Mouse (Mus musculus) embryonic fibroblast, embryonic 13.5 days (primary cell): ENCODE measurements around the gene Sema6c. TPM values are rescaled to one million over a fixed set of nuclear protein-coding genes. Genes with fewer than 3 reads are reported as not detected.
"Not testable (repeated sequence)": the region's sequence is repeated elsewhere in the genome, so short reads cannot be mapped to it uniquely, and the experiment has no call there.

Experiments used
- H3K27ac ChIP-seq: 2 replicates; pipeline ENCODE4 v1.5.1; 2012; ENCODE audit warnings: low read length, control low read depth, inconsistent platforms; ENCODE audit not compliant: insufficient read depth
- H3K4me1 ChIP-seq: 2 replicates; pipeline ENCODE4 v1.6.1; 2011; ENCODE audit warnings: low read length; ENCODE audit not compliant: control insufficient read depth, insufficient read depth
- H3K4me3 ChIP-seq: 2 replicates; pipeline ENCODE4 v1.5.1; 2011; ENCODE audit warnings: mild to moderate bottlenecking, control low read depth, low read length; ENCODE audit not compliant: insufficient read depth
- CTCF ChIP-seq: IDR thresholded peaks from 2 replicates; pipeline ENCODE4 v1.5.1; 2011; ENCODE audit warnings: mild to moderate bottlenecking, control low read depth, low read length, moderate library complexity, borderline replicate concordance; ENCODE audit not compliant: insufficient read depth
- POLR2A ChIP-seq: IDR thresholded peaks from 2 replicates; pipeline ENCODE4 v1.6.1; 2011; ENCODE audit warnings: low read depth, mild to moderate bottlenecking, control low read depth, low read length, moderate library complexity
- polyA plus RNA-seq: library from polyadenylated mRNA; stranded (reverse); fragments of >200 nt; gene quantifications from 2 replicates; pipeline ENCODE4 v1.2.4, GENCODE M21; 2011; ENCODE audit warnings: low read depth; ENCODE audit not compliant: missing spikeins, insufficient read length

Gene Sema6c
- 5.9 and 8.6 TPM in 2 replicates for polyA plus RNA-seq

- Histone ChIP-seq H3K4me1 (peaks cover 6% of the 10 kb centered on the region), H3K4me3 (peak within 1 kb of the TSS; percentile 70), H3K27ac (no peak within 1 kb of the TSS)
- TF ChIP-seq POLR2A: peak; percentile 84
- TF ChIP-seq CTCF: no peak
These were observed at the start of gene Sema6c for GRCm38 (mm10) chr3:95159987-95160963. Gene Sema6c (plus strand): TSS chr3:95160457.

- peak; percentile 62 for TF ChIP-seq POLR2A
- TF ChIP-seq CTCF: no peak
- peak within 1 kb of the TSS; percentile 79 for H3K4me3 ChIP-seq
- peak within 1 kb of the TSS; percentile 81 for H3K27ac ChIP-seq
- peaks cover 3% of the 10 kb centered on the region for H3K4me1 ChIP-seq
These were observed 49.1 kb upstream of the Sema6c start, which contains the start of gene Vps72 for GRCm38 (mm10) chr3:95110911-95111726. Gene Vps72 (plus strand): TSS chr3:95111022.

GRCm38 (mm10) chr3:95112760-95113159 is 47.5 kb upstream of the Sema6c start:
- peaks cover 7% of the 10 kb centered on the region for H3K4me1 ChIP-seq
- TF ChIP-seq CTCF: no peak
- no peak for TF ChIP-seq POLR2A

GRCm38 (mm10) chr3:95117751-95118150 is 42.5 kb upstream of the Sema6c start:
- 0 out of 2 replicates have a peak overlapping the region, but pooled peaks have one; percentile 1 for H3K27ac ChIP-seq
- no peak for TF ChIP-seq CTCF
- no peak for TF ChIP-seq POLR2A
- H3K4me3 ChIP-seq: no peak overlapping the region
- H3K4me1 ChIP-seq: peaks cover 7% of the 10 kb centered on the region

More at GRCm38 (mm10) chr3:95112760-95113159, 47.5 kb upstream of the Sema6c start:
- no peak overlapping the region for H3K4me3 ChIP-seq
- no peak overlapping the region for H3K27ac ChIP-seq

GRCm38 (mm10) chr3:95121580-95121979 is 38.7 kb upstream of the Sema6c start:
- no peak overlapping the region for H3K27ac ChIP-seq
- peaks cover 7% of the 10 kb centered on the region for H3K4me1 ChIP-seq
- H3K4me3 ChIP-seq: no peak overlapping the region
- TF ChIP-seq POLR2A: no peak
- no peak for TF ChIP-seq CTCF

- Histone ChIP-seq H3K27ac (no peak within 1 kb of the TSS), H3K4me1 (no peaks in the 10 kb centered on the region), H3K4me3 (no peak within 1 kb of the TSS)
- TF ChIP-seq POLR2A (no peak), CTCF (no peak)
These were observed 36.0 kb upstream of the Sema6c start, which contains the start of gene Tmod4 for GRCm38 (mm10) chr3:95124246-95124645. Gene Tmod4 (plus strand): TSS chr3:95124476.

GRCm38 (mm10) chr3:95124972-95125371 is 35.3 kb upstream of the Sema6c start:
- no peak overlapping the region for H3K4me3 ChIP-seq
- TF ChIP-seq POLR2A: no peak
- H3K27ac ChIP-seq: no peak overlapping the region
- no peaks in the 10 kb centered on the region for H3K4me1 ChIP-seq

GRCm38 (mm10) chr3:95129226-95129651 is 31.0 kb upstream of the Sema6c start:
- H3K4me1 ChIP-seq: peaks cover 2% of the 10 kb centered on the region; the same call in 1 of the 2 replicates
- H3K4me3 ChIP-seq: no peak overlapping the region
- no peak for TF ChIP-seq POLR2A
- TF ChIP-seq CTCF: no peak
- no peak overlapping the region for H3K27ac ChIP-seq

GRCm38 (mm10) chr3:95130081-95130480 is 30.2 kb upstream of the Sema6c start:
- H3K27ac ChIP-seq: no peak overlapping the region
- TF ChIP-seq CTCF (no peak), POLR2A (no peak)
- peaks cover 2% of the 10 kb centered on the region; the same call in 1 of the 2 replicates for H3K4me1 ChIP-seq
- H3K4me3 ChIP-seq: no peak overlapping the region

GRCm38 (mm10) chr3:95132389-95132788 is 27.9 kb upstream of the Sema6c start:
- not testable (repeated sequence) for H3K4me1 ChIP-seq, H3K4me3 ChIP-seq, H3K27ac ChIP-seq
